Mouse (Mus musculus) megakaryocyte, embryonic 14.5 days (primary cell): ENCODE data around the gene Papolg. TPM values are rescaled to one million over a fixed set of nuclear protein-coding genes. Genes with fewer than 3 reads are reported as not detected.

Experiments
- H3K27me3 ChIP-seq: replicated peaks from 2 replicates; pipeline ENCODE3; 2012; ENCODE audit warnings: inconsistent platforms
- H3K36me3 ChIP-seq: replicated peaks from 2 replicates; pipeline ENCODE3; 2012; ENCODE audit warnings: low read length, inconsistent platforms, mixed read lengths
- H3K4me1 ChIP-seq: 2 replicates; pipeline ENCODE4 v1.6.1; 2012; ENCODE audit warnings: inconsistent platforms
- H3K4me3 ChIP-seq: replicated peaks from 2 replicates; pipeline ENCODE3; 2012; ENCODE audit warnings: moderate library complexity, mild to moderate bottlenecking, inconsistent platforms
- H3K9me3 ChIP-seq: 2 replicates; pipeline ENCODE4 v1.6.1; 2012; ENCODE audit warnings: inconsistent platforms
- FLI1 ChIP-seq: IDR thresholded peaks from 2 replicates; pipeline ENCODE4 v1.6.1; 2012; ENCODE audit warnings: low read length, inconsistent platforms, mixed read lengths
- GATA1 ChIP-seq: IDR thresholded peaks from 3 replicates; pipeline ENCODE4 v1.6.1; 2012; ENCODE audit warnings: mixed read lengths, low read length, inconsistent platforms, borderline replicate concordance
- polyA plus RNA-seq: library from polyadenylated mRNA; stranded (reverse); fragments of >175 nt; gene quantifications from 2 replicates; pipeline ENCODE4 v1.2.3, GENCODE M21; 2012; ENCODE audit warnings: low replicate concordance; ENCODE audit not compliant: insufficient read depth

Gene Papolg
- polyA plus RNA-seq, 1 experiment: 0.39 TPM

DNA sequence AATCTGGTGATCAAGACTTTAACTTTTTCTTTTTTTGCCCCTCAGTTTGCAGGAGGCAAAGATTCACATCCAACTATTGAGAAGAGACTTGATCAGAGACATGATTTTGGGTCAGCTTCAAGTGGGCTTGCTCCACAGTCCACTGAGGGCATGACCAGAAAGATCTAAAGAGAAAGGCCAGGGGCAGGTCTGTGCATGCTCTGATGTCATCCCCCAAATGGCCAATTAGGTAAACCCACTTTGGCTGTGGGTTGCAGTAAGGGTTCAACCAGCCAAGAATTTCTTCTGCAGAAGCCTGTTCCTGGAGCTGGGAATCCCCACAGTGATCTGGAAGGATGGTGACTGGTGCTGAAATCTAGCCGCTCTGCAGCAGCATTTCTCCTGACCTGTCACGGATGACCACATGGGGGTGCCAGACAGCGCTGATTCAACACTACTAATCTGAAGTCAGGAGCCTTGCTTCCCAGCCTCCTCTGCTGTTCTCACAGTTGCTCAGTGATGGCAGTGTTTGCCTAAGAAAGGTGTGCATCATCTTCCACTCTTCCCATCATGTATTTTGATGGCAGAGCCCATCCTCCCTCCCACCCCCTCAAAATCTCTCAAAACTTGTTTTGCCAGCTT lies 39.8 kb downstream of the Papolg start:
- H3K36me3 ChIP-seq: peaks cover 41% of the 10 kb centered on the region
- 0 out of 2 replicates have a peak, but pooled peaks cover 3% of the 10 kb centered on the region for H3K4me1 ChIP-seq
- TF ChIP-seq GATA1: no peak
- TF ChIP-seq FLI1: no peak
- H3K4me3 ChIP-seq: no peak overlapping the region
- no peaks in the 10 kb centered on the region for H3K9me3 ChIP-seq
- peaks cover 1% of the 10 kb centered on the region for H3K27me3 ChIP-seq

- TF ChIP-seq GATA1 (no peak), FLI1 (no peak)
- Histone ChIP-seq H3K9me3 (no peaks in the 10 kb centered on the region), H3K4me1 (0 out of 2 replicates have a peak, but pooled peaks cover 3% of the 10 kb centered on the region), H3K27me3 (peaks cover 1% of the 10 kb centered on the region), H3K36me3 (peaks cover 22% of the 10 kb centered on the region), H3K4me3 (no peak overlapping the region)
Observed at GRCm38 (mm10) chr11:23853306-23853705, 41.7 kb downstream of the Papolg start.

DNA sequence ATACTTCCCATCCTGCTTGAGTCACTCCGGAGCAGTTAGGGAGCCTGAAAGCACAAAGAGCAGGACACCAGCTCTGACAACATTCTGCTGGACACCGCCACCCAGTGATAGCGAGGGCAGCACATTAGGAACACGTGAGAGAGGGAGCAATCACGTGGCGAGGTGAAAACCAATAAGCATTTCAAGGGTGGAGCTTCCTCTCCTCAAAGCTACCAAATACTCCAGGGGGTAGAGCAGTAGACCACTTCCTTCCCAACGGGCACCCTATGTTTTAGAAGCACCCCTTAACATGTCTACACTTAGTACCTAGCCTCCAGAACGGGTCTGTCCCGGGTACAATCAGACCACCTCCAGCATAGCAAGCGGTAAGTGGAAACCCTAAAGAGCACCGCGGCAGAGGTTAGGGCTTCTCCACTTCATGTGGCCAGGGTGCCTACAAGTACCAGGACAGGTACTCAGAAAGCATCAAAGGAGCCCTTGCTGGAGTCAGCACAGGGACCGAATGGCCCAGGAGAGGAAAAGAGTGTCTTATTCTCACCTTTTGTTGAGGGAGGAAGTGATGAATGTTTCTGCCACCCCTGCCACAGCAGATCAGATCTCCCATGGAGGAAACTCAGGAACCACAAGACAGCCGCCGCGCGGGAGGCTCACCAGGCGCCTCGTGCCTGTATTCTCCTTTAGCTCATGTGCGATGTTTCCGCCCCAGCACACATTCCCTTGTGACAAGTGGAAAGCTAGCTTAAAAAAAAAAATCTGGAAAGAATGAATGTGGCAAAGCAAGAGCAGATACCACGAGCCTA lies 48.8 kb downstream of the Papolg start:
- Histone ChIP-seq H3K4me1 (peaks cover 13% of the 10 kb centered on the region), H3K27me3 (peaks cover 11% of the 10 kb centered on the region), H3K4me3 (no peak overlapping the region), H3K36me3 (no peaks in the 10 kb centered on the region), H3K9me3 (no peaks in the 10 kb centered on the region)
- no peak for TF ChIP-seq FLI1
- TF ChIP-seq GATA1: no peak

GRCm38 (mm10) chr11:23823244-23823643 lies 71.8 kb downstream of the Papolg start:
- Histone ChIP-seq H3K9me3 (no peaks in the 10 kb centered on the region), H3K4me1 (no peaks in the 10 kb centered on the region)
- TF ChIP-seq GATA1 (no peak), FLI1 (no peak)

GRCm38 (mm10) chr11:23821652-23822051 lies 73.4 kb downstream of the Papolg start:
- no peaks in the 10 kb centered on the region for H3K9me3 ChIP-seq
- no peaks in the 10 kb centered on the region for H3K36me3 ChIP-seq
- no peaks in the 10 kb centered on the region for H3K27me3 ChIP-seq
- H3K4me3 ChIP-seq: no peak overlapping the region
- TF ChIP-seq FLI1 (no peak), GATA1 (no peak)
- H3K4me1 ChIP-seq: no peaks in the 10 kb centered on the region

More at GRCm38 (mm10) chr11:23823244-23823643, 71.8 kb downstream of the Papolg start:
- no peak overlapping the region for H3K4me3 ChIP-seq
- H3K36me3 ChIP-seq: no peaks in the 10 kb centered on the region
- no peaks in the 10 kb centered on the region for H3K27me3 ChIP-seq

DNA sequence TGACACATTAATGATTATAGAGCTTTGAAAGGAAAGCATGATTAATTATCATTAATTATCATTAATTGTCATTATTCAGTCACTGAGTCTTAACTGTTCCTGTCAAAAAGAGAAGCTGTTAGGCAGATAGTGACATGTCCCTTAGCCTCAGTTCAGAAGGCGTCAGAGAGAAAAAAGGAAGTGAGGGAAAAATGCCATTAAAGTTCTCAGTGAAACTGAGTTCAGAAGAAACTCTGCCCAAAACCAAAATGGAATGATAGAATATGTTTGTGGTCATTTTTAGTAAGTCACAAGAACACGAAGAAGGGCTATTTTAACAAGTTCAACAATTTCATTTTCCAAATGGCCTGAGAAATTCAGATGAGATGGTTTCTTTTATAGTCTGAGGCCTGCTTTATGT lies 74.1 kb downstream of the Papolg start:
- H3K36me3 ChIP-seq: no peaks in the 10 kb centered on the region
- no peaks in the 10 kb centered on the region for H3K27me3 ChIP-seq
- no peak for TF ChIP-seq GATA1
- TF ChIP-seq FLI1: no peak
- H3K4me3 ChIP-seq: no peak overlapping the region
- no peaks in the 10 kb centered on the region for H3K4me1 ChIP-seq
- no peaks in the 10 kb centered on the region for H3K9me3 ChIP-seq

- H3K36me3 ChIP-seq: no peaks in the 10 kb centered on the region
- H3K4me3 ChIP-seq: no peak overlapping the region
- no peaks in the 10 kb centered on the region for H3K9me3 ChIP-seq
- H3K4me1 ChIP-seq: no peaks in the 10 kb centered on the region
- TF ChIP-seq FLI1 (no peak), GATA1 (no peak)
- no peaks in the 10 kb centered on the region for H3K27me3 ChIP-seq
Observed at GRCm38 (mm10) chr11:23818745-23819144, 76.3 kb downstream of the Papolg start.

Other genes starting within 250 kb of the Papolg start
- gene Pus10, start 229.6 kb downstream of the Papolg start, polyA plus RNA-seq: 2.0 TPM in 1 of 2 replicates, not detected in the other
- gene Pex13, start 229.3 kb downstream of the Papolg start, polyA plus RNA-seq: 2.6 and 4.7 TPM in 2 replicates
- 0.08 TPM in 1 of 2 replicates, not detected in the other for gene Rel, start 124.3 kb downstream of the Papolg start, polyA plus RNA-seq
- gene A830031A19Rik, start 179.8 kb upstream of the Papolg start, polyA plus RNA-seq: not detected in 2 replicates
- gene Bcl11a, start 182.8 kb upstream of the Papolg start, polyA plus RNA-seq: 1.1 and 6.5 TPM in 2 replicates